Mouse (Mus musculus) olfactory bulb, adult 2 months (tissue): Measurements from ENCODE around the gene Tfec.

Source experiments
- CTCF ChIP-seq: fragments of 200-500 bp; IDR thresholded peaks from 2 replicates; pipeline ENCODE4 v1.5.1; 2012; ENCODE audit warnings: low read depth, mild to moderate bottlenecking, low read length, moderate library complexity; ENCODE audit not compliant: insufficient read depth
- POLR2A ChIP-seq: fragments of 200-500 bp; IDR thresholded peaks from 2 replicates; pipeline ENCODE4 v1.6.1; 2012; ENCODE audit warnings: mild to moderate bottlenecking, low read depth, low read length, moderate library complexity; ENCODE audit not compliant: insufficient read depth

DNA sequence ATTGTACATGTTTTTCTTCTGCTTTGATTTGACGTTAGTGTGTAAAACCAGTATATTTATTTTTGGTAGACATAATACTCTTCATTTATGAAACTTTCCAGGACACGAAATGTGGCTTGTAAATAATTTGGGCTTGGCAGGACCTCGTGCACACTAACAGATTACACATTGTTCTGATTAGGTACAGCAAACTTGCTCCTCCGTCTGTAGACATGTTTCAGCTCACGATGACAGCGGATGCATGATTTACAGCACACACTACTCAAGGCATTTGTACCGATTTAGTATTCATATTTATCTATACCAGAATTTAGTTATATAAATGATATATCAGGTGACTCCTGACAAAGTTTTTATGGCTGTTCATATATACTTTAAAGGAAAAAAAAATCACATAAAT lies 104.2 kb downstream of the Tfec start:
- TF ChIP-seq CTCF (no peak), POLR2A (no peak)
